Mouse (Mus musculus): Measurements from ENCODE around the gene Ednra. TPM values are rescaled to one million over a fixed set of nuclear protein-coding genes. Genes with fewer than 3 reads are reported as not detected.

The Ednra gene
- polyA plus RNA-seq, 1 experiment from 2014 or later, result 42.0 TPM

- no peak overlapping the region for H3K27ac ChIP-seq (ENCODE audit: poor library complexity, severe bottlenecking)
- H3K9me3 ChIP-seq (replicated peaks), result no peaks in the 10 kb centered on the region
- H3K4me3 ChIP-seq, result no peak overlapping the region
- ATAC-seq (ENCODE audit: insufficient number of reproducible peaks, low FRiP score), result no peak
- WGBS, result 64% methylated on average over 5 of the region's 5 CpGs
- H3K4me2 ChIP-seq, result no peak overlapping the region
- H3K4me1 ChIP-seq (replicated peaks), result 0 out of 2 replicates have a peak, but pooled peaks cover 10% of the 10 kb centered on the region
- no peak overlapping the region for H3K9ac ChIP-seq
- no peaks in the 10 kb centered on the region for H3K27me3 ChIP-seq (replicated peaks)
- peaks cover 16% of the 10 kb centered on the region for H3K36me3 ChIP-seq
These were observed 35.3 kb downstream of the Ednra start for GRCm38 (mm10) chr8:77688978-77689377.

GRCm38 (mm10) chr8:77684372-77684771 lies 39.9 kb downstream of the Ednra start:
- H3K9ac ChIP-seq, result no peak overlapping the region
- H3K4me2 ChIP-seq, result no peak overlapping the region
- no peaks in the 10 kb centered on the region for H3K27me3 ChIP-seq (replicated peaks)
- H3K27ac ChIP-seq (ENCODE audit: poor library complexity, severe bottlenecking), result no peak overlapping the region; the same call in 1 of the 2 replicates
- ATAC-seq (ENCODE audit: insufficient number of reproducible peaks, low FRiP score), result no peak
- H3K9me3 ChIP-seq (replicated peaks), result no peaks in the 10 kb centered on the region
- peaks cover 30% of the 10 kb centered on the region for H3K4me1 ChIP-seq (replicated peaks)
- no peak overlapping the region for H3K4me3 ChIP-seq
- 47% methylated on average over 6 of the region's 6 CpGs for WGBS
- H3K36me3 ChIP-seq, result peaks cover 16% of the 10 kb centered on the region

- 86% methylated on average over 6 of the region's 6 CpGs for WGBS
- ATAC-seq (ENCODE audit: insufficient number of reproducible peaks, low FRiP score), result no peak
- no peak overlapping the region for H3K9ac ChIP-seq
- H3K27ac ChIP-seq (ENCODE audit: poor library complexity, severe bottlenecking), result peak overlapping the region; percentile 27; the same call in 1 of the 2 replicates
- peaks cover 31% of the 10 kb centered on the region for H3K4me1 ChIP-seq (replicated peaks)
- H3K36me3 ChIP-seq, result peaks cover 16% of the 10 kb centered on the region
- no peak overlapping the region for H3K4me3 ChIP-seq
- H3K4me2 ChIP-seq, result no peak overlapping the region
- H3K27me3 ChIP-seq (replicated peaks), result no peaks in the 10 kb centered on the region
- H3K9me3 ChIP-seq (replicated peaks), result no peaks in the 10 kb centered on the region
These were observed 40.7 kb downstream of the Ednra start for GRCm38 (mm10) chr8:77683356-77684106.

GRCm38 (mm10) chr8:77682008-77682934 lies 42.0 kb downstream of the Ednra start:
- ATAC-seq (ENCODE audit: insufficient number of reproducible peaks, low FRiP score), result no peak
- Histone ChIP-seq H3K27ac (ENCODE audit: poor library complexity, severe bottlenecking) (peak overlapping the region; percentile 40), H3K9me3 (replicated peaks) (no peaks in the 10 kb centered on the region), H3K4me3 (no peak overlapping the region), H3K4me2 (peak overlapping the region; percentile 52), H3K4me1 (replicated peaks) (peaks cover 31% of the 10 kb centered on the region), H3K27me3 (replicated peaks) (no peaks in the 10 kb centered on the region), H3K36me3 (peaks cover 6% of the 10 kb centered on the region), H3K9ac (peak overlapping the region; percentile 42; the same call in 1 of the 2 replicates)
- WGBS, result 30% methylated on average over 15 of the region's 15 CpGs

GRCm38 (mm10) chr8:77672036-77672435 lies 52.2 kb downstream of the Ednra start:
- no peak for ATAC-seq (ENCODE audit: insufficient number of reproducible peaks, low FRiP score)
- peak overlapping the region; percentile 78; the same call in 1 of the 2 replicates for H3K27ac ChIP-seq (ENCODE audit: poor library complexity, severe bottlenecking)
- peaks cover 51% of the 10 kb centered on the region for H3K36me3 ChIP-seq
- H3K4me1 ChIP-seq (replicated peaks), result peaks cover 24% of the 10 kb centered on the region
- H3K9me3 ChIP-seq (replicated peaks), result no peaks in the 10 kb centered on the region
- H3K4me3 ChIP-seq, result no peak overlapping the region
- WGBS, result 32% methylated on average over 4 of the region's 4 CpGs
- H3K9ac ChIP-seq, result no peak overlapping the region
- no peaks in the 10 kb centered on the region for H3K27me3 ChIP-seq (replicated peaks)
- H3K4me2 ChIP-seq, result no peak overlapping the region

- Histone ChIP-seq H3K4me1 (replicated peaks) (peaks cover 24% of the 10 kb centered on the region), H3K9ac (no peak overlapping the region), H3K4me3 (no peak overlapping the region), H3K36me3 (peaks cover 62% of the 10 kb centered on the region), H3K27ac (ENCODE audit: poor library complexity, severe bottlenecking) (peak overlapping the region; percentile 78), H3K9me3 (replicated peaks) (no peaks in the 10 kb centered on the region), H3K27me3 (replicated peaks) (no peaks in the 10 kb centered on the region), H3K4me2 (no peak overlapping the region)
- WGBS, result 60% methylated on average over 4 of the region's 4 CpGs
- no peak for ATAC-seq (ENCODE audit: insufficient number of reproducible peaks, low FRiP score)
These were observed 53.5 kb downstream of the Ednra start for GRCm38 (mm10) chr8:77670612-77671363.

- ATAC-seq (ENCODE audit: insufficient number of reproducible peaks, low FRiP score), result no peak
- H3K9ac ChIP-seq, result no peak overlapping the region
- H3K27me3 ChIP-seq (replicated peaks), result no peaks in the 10 kb centered on the region
- H3K9me3 ChIP-seq (replicated peaks), result no peaks in the 10 kb centered on the region
- no peak overlapping the region for H3K4me3 ChIP-seq
- H3K4me2 ChIP-seq, result no peak overlapping the region
- WGBS, result 76% methylated on average over 5 of the region's 5 CpGs
- no peak overlapping the region for H3K27ac ChIP-seq (ENCODE audit: poor library complexity, severe bottlenecking)
- peaks cover 81% of the 10 kb centered on the region for H3K36me3 ChIP-seq
- H3K4me1 ChIP-seq (replicated peaks), result peaks cover 24% of the 10 kb centered on the region
These were observed 56.3 kb downstream of the Ednra start for GRCm38 (mm10) chr8:77667916-77668315.

GRCm38 (mm10) chr8:77664901-77665300 lies 59.4 kb downstream of the Ednra start:
- Histone ChIP-seq H3K4me3 (no peak overlapping the region), H3K9me3 (replicated peaks) (no peaks in the 10 kb centered on the region), H3K36me3 (peaks cover 68% of the 10 kb centered on the region), H3K4me2 (no peak overlapping the region), H3K9ac (no peak overlapping the region), H3K27me3 (replicated peaks) (no peaks in the 10 kb centered on the region), H3K4me1 (replicated peaks) (no peaks in the 10 kb centered on the region), H3K27ac (ENCODE audit: poor library complexity, severe bottlenecking) (no peak overlapping the region)
- ATAC-seq (ENCODE audit: insufficient number of reproducible peaks, low FRiP score), result no peak
- 87% methylated on average over 13 of the region's 13 CpGs for WGBS

- no peak overlapping the region for H3K27ac ChIP-seq (ENCODE audit: poor library complexity, severe bottlenecking)
- H3K27me3 ChIP-seq (replicated peaks), result no peaks in the 10 kb centered on the region
- no peak for ATAC-seq (ENCODE audit: insufficient number of reproducible peaks, low FRiP score)
- H3K9me3 ChIP-seq (replicated peaks), result no peaks in the 10 kb centered on the region
- no peak overlapping the region for H3K4me3 ChIP-seq
- WGBS, result 70% methylated on average over 4 of the region's 4 CpGs
- H3K36me3 ChIP-seq, result peaks cover 21% of the 10 kb centered on the region
- H3K9ac ChIP-seq, result no peak overlapping the region
- no peaks in the 10 kb centered on the region for H3K4me1 ChIP-seq (replicated peaks)
- no peak overlapping the region for H3K4me2 ChIP-seq
These were observed 64.7 kb downstream of the Ednra start for GRCm38 (mm10) chr8:77659534-77660080.

- Histone ChIP-seq H3K27ac (ENCODE audit: poor library complexity, severe bottlenecking) (no peak overlapping the region), H3K4me3 (no peak overlapping the region), H3K4me1 (replicated peaks) (no peaks in the 10 kb centered on the region), H3K9ac (no peak overlapping the region), H3K27me3 (replicated peaks) (no peaks in the 10 kb centered on the region), H3K9me3 (replicated peaks) (no peaks in the 10 kb centered on the region), H3K36me3 (peaks cover 10% of the 10 kb centered on the region; the same call in 1 of the 2 replicates), H3K4me2 (no peak overlapping the region)
- 69% methylated on average over 3 of the region's 3 CpGs for WGBS
- no peak for ATAC-seq (ENCODE audit: insufficient number of reproducible peaks, low FRiP score)
These were observed 65.9 kb downstream of the Ednra start for GRCm38 (mm10) chr8:77658356-77658755.

Data from heart, embryonic 12.5 days (tissue).